Mouse (Mus musculus): ENCODE results near the gene Kcnq1.

The Kcnq1 gene

DNA sequence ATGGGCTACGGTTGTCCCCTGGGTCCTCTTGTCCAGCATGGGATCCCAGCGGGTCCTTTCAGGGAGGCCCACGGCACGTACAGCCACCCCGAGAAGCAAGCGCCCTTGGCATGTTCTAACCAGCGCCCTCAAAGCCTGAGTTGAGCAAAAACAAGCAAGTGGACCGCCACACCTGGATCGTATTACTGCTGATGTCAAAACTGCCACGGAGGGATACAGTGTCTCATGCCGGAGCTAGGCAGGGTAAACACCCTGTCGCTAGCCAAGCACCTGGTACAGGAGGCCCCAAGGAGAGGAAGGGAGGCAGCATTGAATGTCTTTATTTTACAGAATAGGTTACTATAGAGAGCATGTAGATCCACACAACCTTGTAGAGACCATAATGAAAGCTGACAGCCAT is 310.2 kb downstream of the Kcnq1 start:
- no peak for DNase-seq (ENCODE audit: low read depth, low spot score)

DNA sequence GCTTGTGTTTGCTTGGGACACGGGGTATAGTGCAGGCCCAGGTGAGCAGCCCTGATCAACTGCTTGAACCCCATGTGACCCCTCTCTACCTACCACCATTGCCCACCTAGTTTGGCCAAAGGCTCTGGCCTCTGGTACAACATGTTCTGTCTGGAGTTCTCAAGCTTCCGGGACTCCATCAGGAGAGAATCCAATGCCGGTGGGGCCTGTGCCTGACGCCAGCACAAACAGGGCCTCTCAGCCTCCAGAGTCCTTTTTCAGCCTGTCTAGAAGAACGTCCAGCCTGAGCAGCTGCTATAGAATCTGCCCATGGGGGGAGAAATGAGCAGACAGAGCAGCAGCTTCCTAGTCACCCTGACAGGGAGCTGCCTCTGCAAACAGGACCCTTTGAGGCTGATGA is 311.7 kb downstream of the Kcnq1 start:
- no peak for DNase-seq (ENCODE audit: low read depth, low spot score)

DNA sequence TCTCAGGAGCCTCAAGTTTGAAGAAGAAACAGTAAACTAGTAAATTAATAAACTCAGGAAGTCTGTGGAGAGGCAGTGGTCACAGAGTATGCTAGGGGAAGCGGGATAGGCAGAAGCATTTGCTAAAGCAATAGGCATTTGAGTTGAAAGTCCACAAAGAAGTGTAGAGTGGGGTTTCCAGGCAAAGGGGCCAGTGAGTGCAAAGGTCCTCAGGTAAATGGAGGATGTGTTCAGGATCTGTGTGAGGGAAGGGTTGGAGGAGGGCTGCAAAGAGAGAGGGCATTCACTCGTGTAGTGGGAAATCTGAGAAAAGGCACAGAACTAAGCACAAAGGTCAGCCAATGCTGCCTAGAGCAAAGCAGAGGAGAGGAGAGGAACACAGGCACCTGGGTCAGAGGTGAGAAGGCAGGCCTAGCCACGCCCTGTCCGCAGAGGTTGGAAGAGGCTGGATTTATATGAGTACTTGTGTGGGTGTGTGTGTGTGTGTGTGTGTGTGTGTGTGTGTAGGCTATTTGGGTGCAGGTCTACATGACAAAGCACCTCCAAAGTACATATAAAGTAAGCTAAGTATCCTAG is 313.5 kb downstream of the Kcnq1 start:
- DNase-seq (ENCODE audit: low read depth, low spot score) = no peak

DNA sequence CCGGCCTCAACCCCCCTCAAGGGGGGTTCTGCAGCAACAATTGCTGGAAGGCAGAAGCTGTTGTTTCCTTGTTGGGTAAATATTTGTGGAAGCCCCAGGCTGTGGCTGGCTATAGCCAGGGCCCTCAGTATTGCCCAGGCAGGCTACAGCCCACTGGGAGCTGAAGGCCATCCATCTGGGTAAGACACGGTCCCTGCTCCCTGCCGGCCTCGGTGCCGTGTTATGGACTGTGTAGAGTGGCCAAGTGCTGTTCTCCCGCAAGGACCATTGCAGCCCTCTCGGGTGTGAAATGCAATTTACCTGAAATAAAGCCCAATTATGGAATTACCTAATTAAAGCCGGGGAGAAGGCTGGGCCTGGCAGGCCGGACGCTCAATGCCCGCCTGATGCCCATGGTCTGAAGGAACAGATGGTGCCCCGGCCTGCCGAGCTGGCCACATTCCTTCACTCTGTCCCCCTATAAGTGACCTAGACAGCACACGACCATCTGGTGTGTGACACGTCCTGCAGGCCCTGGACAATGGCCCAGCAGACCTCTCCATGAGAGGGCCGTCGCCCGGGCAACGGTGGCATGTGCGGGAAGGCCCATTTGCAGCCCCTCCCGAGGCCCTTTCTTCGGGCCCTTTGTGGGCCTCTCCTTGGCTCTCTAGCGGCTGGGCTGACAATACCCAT is 322.1 kb downstream of the Kcnq1 start:
- DNase-seq (ENCODE audit: low read depth, low spot score) = peak; percentile 98

DNA sequence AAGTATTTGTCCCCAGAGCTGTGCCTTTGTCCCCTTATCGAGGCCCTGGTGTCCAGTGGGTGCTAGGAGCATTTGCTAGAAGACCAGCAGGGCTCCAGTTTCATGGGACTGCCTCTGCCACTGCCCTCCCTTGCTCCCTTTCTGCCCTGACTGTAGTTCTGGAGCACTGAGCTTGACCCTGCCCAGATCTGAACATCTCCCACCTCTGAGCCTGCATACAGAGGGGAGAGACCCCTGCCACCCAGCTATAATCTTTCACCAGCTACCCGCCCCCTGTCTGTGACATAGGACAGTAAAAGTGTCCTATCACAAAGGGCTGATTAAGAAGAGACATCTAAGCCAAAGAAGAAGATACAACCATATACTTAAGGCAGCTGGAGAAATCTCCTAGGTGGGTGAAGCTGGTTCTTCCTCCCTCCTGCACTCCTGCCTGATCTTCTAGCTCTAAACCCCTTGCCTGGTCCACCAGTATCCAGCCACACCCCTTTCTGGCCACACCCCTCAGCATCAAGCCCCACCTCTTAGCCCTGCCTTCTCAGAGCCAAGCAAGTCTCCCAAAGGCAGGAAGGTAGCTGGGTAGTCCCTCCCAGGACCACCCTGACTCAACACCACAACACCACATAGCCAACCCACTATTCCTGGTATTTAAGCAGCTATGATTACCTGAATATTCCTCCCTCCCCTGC is 322.8 kb downstream of the Kcnq1 start:
- no peak for DNase-seq (ENCODE audit: low read depth, low spot score)

DNA sequence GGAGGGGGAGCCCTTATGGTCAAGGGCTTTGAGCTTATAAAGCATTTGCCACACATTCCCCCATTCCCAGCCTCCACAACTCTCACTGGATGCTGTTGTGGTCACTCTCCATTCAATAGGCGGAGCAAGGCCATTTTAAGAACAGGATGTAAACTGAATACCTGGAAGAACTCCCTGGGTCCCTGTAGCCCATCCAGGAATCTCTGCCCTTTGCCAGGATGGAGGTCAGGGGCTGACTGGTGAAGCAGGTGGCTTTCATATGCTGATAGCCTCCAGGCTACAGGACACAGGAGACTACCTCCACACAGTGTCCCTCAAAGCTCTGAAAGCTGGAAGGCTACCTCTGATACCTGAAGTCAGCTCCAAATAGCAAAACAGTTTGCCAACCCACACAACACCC is 326.5 kb downstream of the Kcnq1 start:
- no peak for DNase-seq (ENCODE audit: low read depth, low spot score)

DNA sequence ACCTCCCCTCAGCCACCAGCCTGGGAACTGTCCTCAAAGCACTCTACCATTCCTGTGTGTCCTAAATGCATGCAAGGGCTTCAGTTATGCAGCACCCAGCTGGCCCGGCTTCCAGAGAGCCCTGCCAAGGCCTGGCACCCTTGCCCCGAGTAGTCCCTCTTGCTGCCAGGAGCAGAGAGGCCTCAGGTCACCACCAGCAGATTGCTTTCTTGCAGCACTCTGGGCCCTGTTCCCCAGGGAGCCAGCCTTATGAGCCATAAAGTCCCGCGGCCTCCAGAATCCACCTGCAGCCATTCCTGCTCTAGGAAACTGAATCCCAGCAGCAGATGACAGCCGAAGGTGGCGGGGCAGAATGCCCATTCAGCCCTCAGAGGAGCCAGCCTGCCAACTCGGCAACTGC is 327.2 kb downstream of the Kcnq1 start:
- peak; percentile 70 for DNase-seq (ENCODE audit: low read depth, low spot score)

DNA sequence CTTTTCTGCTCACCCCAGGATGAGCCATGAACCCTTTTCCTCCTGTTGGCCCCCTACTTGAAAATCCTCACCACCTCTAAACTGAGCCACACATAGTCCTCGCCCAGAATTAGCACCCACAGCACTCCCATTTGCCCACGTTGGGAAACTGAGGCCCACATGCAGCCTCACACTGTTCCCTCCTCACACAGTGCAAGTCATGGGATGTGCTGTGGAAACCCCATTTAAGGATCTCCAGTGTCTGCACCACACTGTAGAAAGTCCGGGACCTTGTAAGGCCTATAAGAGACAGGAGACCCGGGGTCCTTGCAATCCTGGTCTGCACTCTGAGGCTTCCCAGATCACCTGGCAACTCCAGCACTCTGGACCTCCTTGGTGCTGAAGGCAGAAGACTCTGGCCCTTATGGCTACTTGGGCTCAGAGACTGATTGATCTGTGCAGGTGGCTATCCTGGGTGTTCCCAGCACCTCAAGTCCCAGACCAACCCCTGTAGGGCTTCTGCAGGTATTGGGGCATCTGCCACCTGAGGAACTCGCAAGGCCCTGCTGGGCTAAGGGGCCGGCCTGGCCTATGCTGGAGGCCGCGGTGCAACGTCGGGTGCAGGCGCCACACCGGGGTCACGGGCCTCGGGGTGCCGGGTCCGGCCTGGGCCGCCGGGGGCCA is 331.2 kb downstream of the Kcnq1 start:
- DNase-seq (ENCODE audit: low read depth, low spot score) = no peak

DNA sequence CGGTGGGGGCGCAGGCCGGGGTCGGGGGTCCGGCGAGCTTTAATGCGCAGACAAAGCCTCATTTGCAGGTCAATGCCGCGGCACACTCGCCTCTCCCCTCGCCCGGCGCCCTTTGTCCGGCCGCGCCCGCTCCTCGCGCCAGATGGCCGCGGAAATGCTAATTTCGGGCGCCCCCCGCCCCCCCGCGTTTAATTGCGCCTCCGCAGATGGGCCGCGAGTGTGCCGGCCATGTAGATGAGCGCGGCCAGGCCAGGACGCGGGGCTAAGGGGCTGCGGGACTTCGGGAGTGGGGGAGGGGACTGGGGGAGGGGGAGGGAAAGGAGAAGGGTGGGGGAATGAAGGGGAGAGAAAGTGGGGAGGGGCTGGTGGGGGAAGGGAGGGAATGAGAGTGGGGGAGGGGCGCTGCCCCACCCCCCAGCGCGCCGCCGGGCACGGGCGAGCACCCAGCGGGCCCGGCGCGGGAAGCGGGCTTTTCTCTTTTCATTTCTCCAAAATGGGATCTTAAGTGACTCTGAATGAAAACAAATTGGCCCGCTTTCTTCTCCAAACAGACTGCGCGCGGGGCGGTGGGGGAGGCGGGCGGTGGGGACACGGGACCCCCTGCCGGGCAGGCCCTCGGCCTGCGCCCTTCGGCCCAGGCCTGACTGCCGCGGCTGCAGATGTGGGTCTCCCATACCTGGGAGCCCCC is 331.9 kb downstream of the Kcnq1 start:
- no peak for DNase-seq (ENCODE audit: low read depth, low spot score)

DNA sequence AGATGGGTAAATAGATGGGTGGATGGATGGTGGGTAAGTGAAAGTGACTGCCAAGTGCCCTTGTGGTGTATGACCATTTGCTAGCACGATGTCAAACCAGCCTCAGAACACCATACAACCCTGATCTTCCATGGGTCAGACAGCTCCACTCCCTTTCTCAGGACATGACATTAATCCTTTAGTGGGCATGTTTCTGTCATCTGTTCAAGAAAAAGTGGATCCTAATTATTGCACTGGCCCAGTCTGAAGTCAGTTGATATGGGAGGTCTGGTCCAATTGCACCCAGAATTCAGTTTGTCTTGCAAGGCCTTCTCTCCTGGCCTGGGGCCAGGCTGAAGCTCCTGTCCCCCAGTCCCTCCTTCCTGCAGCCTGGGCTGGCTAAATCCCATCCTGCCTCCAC is 332.8 kb downstream of the Kcnq1 start:
- DNase-seq (ENCODE audit: low read depth, low spot score) = no peak

DNA sequence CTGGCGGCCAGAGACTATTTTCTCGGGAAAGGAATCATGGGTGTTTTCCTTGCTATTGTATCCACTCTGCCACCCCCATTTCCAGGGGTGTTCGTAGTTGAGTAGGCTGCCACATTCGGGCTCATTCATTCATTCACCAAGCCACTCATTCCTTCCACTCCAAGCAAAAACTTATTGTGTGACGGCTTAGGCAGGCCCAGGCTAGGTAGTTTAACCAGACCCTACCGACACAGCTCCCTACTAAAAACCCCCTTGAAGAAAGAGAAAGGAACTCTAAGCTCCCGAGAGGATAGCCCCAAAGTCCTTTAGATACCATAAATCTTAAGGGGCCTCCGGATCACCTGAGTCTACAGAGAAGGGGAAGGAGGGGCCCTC is 338.4 kb downstream of the Kcnq1 start:
- DNase-seq (ENCODE audit: low read depth, low spot score) = no peak

DNA sequence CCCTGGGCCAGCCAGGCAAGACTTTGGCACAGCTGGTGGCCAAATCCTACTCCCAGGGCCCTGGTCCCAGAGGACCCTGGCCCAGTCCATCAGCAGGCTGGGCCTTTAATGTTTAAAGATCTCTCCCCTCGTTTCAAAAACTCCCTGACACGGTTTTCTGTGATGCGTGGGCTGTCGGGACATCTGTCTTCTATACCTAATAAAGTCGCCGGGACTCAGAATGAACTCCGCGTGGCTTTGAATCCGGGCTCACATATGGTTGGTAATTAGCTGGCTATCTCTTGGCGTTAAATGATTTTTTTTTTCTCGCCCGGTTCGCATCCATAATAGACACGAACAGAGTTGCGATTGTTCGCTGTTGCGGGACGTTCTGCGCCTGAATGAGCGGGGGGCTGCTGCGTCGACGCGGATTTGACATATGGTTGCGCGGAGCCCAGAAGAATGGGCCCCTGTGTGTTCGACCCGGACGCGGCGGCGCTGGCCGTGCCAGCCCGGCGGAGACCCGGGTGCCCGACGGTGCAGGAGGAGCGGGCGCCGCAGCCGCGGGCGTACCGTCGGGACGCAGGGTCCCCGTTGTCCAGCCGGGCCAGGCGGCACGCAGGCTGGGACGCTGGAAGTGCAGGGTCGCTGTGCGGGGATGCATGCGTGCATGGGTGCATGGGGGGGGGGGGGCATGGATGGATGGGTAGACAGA is 338.9 kb downstream of the Kcnq1 start:
- peak; percentile 23 for DNase-seq (ENCODE audit: low read depth, low spot score)

DNA sequence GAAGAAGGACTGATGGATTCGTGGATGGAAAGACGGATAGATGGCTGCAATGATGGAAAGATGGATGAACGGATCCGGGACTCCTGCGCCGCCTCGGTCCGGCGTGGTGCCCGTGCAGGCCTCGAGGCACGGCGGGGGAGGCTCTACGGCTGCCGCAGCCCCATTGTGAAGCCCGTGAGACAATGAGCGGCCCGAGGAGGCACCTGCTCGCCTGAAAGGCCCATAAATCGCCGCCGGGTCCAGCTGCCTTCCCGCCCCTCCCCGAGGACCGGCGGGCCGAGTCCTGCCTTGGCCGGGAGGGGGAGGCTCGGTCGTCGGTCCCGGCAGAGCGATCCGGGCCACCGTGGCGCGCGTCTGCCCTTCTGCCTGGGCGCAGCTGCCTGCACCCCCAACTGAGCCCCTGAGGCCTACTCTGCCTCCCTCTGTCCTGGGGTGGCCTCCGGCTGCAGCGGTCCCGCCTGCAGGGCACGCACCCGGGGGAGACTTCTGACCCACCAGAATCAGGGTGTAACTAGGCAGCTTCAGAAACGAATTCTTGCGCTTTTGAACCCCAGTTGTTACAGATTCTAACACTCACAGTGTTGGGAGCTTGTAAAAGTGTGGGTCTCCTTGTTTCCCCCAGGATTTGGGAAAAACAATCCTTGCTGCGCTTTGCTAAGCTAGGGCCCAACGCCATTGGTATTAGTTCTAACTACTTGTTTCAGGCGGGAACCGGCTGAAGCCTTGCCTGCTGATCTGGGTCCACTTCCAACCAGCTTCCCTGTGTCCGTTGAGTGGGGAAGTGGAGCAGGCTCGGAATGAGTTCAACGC is 339.7 kb downstream of the Kcnq1 start:
- no peak for DNase-seq (ENCODE audit: low read depth, low spot score)

DNA sequence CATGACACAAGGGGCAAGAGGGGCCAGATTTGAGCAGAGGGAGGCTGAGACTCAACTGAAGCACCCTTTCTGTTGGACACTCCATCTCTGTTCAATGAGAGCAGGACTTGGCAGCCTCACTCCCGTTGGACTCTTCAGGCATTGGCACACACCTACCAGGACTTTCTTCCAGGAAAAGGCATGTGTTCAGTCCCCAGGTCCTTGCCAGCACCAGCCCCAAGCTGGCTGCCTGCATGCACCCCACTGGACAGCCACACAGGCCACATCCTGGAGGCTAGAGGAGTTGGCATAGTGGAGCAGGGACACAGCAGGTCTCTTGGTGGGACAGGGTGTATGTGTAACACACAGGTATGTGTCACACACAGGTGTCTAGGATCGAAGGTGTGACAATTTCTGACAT is 341.0 kb downstream of the Kcnq1 start:
- DNase-seq (ENCODE audit: low read depth, low spot score) = peak; percentile 93

DNA sequence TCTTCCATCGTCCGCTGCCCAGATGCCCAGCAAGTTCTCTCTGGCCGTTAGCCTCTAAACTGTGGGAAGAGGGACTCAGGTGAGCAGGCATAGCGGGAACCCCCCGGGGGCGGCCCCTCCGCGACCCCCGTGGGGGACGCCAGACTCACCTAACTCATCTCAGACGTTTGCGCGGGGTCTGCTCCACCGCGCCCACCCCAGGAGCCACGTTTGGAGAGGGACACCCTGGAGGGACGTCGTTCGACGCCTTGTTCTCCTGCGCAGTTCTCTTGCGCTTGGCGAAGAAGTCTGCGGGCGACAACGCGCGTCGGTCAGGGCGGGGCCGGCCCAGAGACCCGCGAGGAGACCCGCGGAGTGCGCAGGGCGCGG is 352.8 kb downstream of the Kcnq1 start:
- DNase-seq (ENCODE audit: low read depth, low spot score) = no peak

DNA sequence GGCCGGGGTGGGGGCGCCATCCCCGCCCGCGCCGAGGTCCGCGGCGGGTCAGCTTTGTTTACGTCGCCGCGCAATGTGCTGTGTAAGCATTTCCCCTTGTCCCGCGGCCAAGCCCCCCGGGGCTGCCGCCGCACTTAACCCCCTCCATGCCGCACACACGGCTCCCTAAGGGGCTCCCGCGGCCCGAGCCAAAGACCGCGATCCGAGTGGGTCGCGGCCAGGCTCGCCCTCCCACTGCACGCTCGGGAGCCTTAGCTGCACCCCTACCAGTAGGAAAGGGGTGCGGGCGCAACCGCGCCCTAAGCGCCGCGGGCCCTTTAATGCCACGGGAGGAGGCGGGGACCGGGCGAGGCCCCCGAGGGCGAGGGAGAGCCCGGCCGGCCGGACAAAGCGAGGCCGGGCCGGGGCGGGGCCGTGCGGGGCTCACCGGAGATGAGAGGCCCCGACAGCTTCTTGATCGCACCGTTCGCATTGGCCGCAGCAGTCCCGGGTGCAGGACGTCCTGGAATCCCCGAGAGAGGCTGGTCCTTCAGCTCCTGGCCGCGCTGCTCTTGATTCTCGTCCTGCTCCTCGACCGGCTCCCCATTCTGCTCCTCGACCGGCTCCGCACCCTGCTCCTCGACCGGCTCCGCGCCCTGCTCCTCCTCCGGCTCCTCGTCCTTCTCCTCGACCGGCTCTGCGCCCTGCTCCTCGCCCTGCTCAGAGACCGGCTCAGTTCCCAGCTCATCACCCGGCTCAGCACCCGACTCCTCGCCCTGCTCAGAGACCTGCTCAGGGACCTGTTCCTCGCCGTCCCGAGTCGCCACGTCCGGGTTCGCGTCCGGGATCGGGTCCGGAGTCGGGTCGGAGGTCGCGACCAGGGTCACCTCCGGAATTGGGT is 353.4 kb downstream of the Kcnq1 start:
- DNase-seq (ENCODE audit: low read depth, low spot score) = no peak

DNA sequence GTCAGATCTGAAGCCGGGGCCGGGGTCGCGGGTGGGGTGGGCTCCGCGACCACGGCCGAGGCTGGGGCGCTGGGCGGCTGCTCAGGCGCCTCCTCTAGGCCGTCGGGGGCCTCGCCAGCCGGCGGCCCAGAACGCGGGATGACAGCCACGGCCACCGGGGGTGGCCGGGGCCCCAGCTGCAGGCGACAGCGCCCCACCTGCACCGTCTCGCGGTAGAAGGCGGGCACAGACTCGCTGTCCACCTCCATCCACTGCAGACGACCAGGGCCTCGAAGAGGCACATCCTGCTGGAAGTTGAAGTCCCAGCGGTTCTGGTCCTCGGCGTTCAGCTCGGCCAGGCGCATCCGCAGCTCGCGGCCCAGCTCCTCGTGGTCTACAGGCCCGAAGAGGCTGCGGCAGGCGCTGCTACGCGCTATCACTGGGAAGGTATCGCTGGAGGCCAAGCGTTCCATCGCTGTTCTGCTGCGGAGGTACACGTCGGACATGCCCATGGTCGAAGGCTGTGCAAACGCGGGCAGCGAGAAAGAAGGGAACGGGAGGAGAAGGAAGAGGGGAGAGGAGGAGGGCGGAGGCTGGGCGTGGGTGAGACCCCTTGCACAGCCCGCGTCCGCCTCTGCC is 354.2 kb downstream of the Kcnq1 start:
- no peak for DNase-seq (ENCODE audit: low read depth, low spot score)

DNA sequence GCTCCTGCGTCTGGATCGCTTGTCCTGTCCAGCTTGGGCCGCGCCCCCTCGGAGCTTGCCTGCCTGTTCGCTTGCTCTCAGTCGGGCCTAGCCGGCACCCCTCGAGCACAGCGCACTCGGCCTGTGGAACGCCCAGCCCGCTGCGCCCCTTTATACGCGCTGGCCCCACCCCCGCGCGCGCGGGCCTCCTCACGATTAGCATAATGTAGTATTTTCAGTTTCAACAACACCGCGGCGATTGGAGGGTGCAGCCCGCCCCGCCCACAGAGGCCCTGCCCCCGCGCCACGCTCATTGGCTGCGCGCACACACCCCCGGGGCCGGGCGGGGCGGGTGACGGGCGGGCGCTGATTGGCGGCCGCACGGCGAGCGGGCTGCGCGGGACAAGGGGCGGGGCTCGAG is 354.7 kb downstream of the Kcnq1 start, which contains the start of gene Cdkn1c:
Gene Cdkn1c (minus strand): TSS at position 177 of the 400 bp plus-strand sequence.
- DNase-seq (ENCODE audit: low read depth, low spot score) = peak; percentile 81

DNA sequence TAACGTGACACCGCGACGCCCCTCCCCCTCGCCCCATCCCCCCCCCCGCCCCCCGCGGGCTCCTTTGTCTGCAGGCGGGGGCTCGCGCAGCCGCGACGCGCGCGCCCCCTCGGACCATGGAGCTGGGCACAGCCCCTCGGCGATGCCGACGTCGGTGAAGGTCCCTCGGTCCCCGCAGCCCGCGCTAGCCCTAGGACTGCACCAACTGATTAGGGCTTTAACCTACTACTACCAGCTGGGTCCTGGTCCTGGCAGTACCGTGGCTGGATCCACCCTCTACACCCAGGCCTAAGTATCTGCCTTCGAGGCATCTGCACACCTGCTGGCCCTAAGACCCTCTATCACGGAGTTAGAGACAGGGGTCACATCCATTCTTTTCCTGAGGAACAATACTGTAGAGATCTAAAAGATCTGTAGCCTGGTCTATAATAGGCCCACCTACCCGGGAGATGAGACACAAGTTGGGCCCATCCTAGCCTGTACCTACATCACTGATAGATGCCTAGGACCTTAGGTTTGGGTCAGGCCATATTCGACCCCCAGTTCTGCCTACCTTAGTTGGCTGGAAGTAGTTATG is 355.2 kb downstream of the Kcnq1 start:
- DNase-seq (ENCODE audit: low read depth, low spot score) = no peak
